Mouse (Mus musculus): ENCODE measurements around the gene Ebf4. TPM values are rescaled to one million over a fixed set of nuclear protein-coding genes. Genes with fewer than 3 reads are reported as not detected.
"Not testable (repeated sequence)": the region's sequence is repeated elsewhere in the genome, so short reads cannot be mapped to it uniquely, and the experiment has no call there.

Gene Ebf4
- polyA plus RNA-seq, 1 experiment, result not detected

- H3K27me3 ChIP-seq (ENCODE audit: control insufficient read depth), result peaks cover 93% of the 10 kb centered on the region
- TF ChIP-seq TAL1 (IDR thresholded peaks at IDR 0.05; ENCODE audit: low read length) (no peak), GATA1 (IDR thresholded peaks at IDR 0.05; ENCODE audit: low read length) (no peak)
- no peaks in the 10 kb centered on the region for H3K9me3 ChIP-seq (ENCODE audit: control insufficient read depth, low read length)
- H3K4me3 ChIP-seq (replicated peaks), result no peak overlapping the region
- H3K36me3 ChIP-seq (ENCODE audit: control insufficient read depth), result no peaks in the 10 kb centered on the region
- no peaks in the 10 kb centered on the region; the same call in 1 of the 2 replicates for H3K4me1 ChIP-seq (ENCODE audit: control insufficient read depth)
Measured at GRCm38 (mm10) chr2:130362511-130363026, 67.6 kb downstream of the Ebf4 start.

GRCm38 (mm10) chr2:130365211-130366094 lies 70.5 kb downstream of the Ebf4 start:
- H3K4me3 ChIP-seq (replicated peaks), result no peak overlapping the region

GRCm38 (mm10) chr2:130367386-130367785 lies 72.4 kb downstream of the Ebf4 start:
- no peak for TF ChIP-seq TAL1 (IDR thresholded peaks at IDR 0.05; ENCODE audit: low read length)
- Histone ChIP-seq H3K4me3 (replicated peaks) (no peak overlapping the region), H3K36me3 (ENCODE audit: control insufficient read depth) (no peaks in the 10 kb centered on the region), H3K4me1 (ENCODE audit: control insufficient read depth) (peaks cover 2% of the 10 kb centered on the region; the same call in 1 of the 2 replicates), H3K27me3 (ENCODE audit: control insufficient read depth) (peaks cover 46% of the 10 kb centered on the region), H3K9me3 (ENCODE audit: control insufficient read depth, low read length) (no peaks in the 10 kb centered on the region)

More at GRCm38 (mm10) chr2:130365211-130366094, 70.5 kb downstream of the Ebf4 start:
- peaks cover 66% of the 10 kb centered on the region for H3K27me3 ChIP-seq (ENCODE audit: control insufficient read depth)
- H3K4me1 ChIP-seq (ENCODE audit: control insufficient read depth), result no peaks in the 10 kb centered on the region; the same call in 1 of the 2 replicates
- H3K36me3 ChIP-seq (ENCODE audit: control insufficient read depth), result no peaks in the 10 kb centered on the region
- no peak for TF ChIP-seq TAL1 (IDR thresholded peaks at IDR 0.05; ENCODE audit: low read length)
- no peak for TF ChIP-seq GATA1 (IDR thresholded peaks at IDR 0.05; ENCODE audit: low read length)
- no peaks in the 10 kb centered on the region for H3K9me3 ChIP-seq (ENCODE audit: control insufficient read depth, low read length)

GRCm38 (mm10) chr2:130373026-130373425 lies 78.1 kb downstream of the Ebf4 start:
- H3K4me3 ChIP-seq (replicated peaks); H3K27me3 ChIP-seq (ENCODE audit: control insufficient read depth); H3K9me3 ChIP-seq (ENCODE audit: control insufficient read depth, low read length); H3K36me3 ChIP-seq (ENCODE audit: control insufficient read depth): not testable (repeated sequence)
- H3K4me1 ChIP-seq (ENCODE audit: control insufficient read depth), result peaks cover 10% of the 10 kb centered on the region

GRCm38 (mm10) chr2:130374951-130375350 lies 80.0 kb downstream of the Ebf4 start:
- no peak overlapping the region for H3K4me3 ChIP-seq (replicated peaks)
- TF ChIP-seq TAL1 (IDR thresholded peaks at IDR 0.05; ENCODE audit: low read length) (no peak), GATA1 (IDR thresholded peaks at IDR 0.05; ENCODE audit: low read length) (no peak)

GRCm38 (mm10) chr2:130383205-130383604 lies 88.2 kb downstream of the Ebf4 start:
- Histone ChIP-seq H3K27me3 (ENCODE audit: control insufficient read depth) (peaks cover 6% of the 10 kb centered on the region; the same call in 1 of the 2 replicates), H3K4me3 (replicated peaks) (no peak overlapping the region), H3K9me3 (ENCODE audit: control insufficient read depth, low read length) (no peaks in the 10 kb centered on the region), H3K4me1 (ENCODE audit: control insufficient read depth) (no peaks in the 10 kb centered on the region), H3K36me3 (ENCODE audit: control insufficient read depth) (no peaks in the 10 kb centered on the region)
- TF ChIP-seq TAL1 (IDR thresholded peaks at IDR 0.05; ENCODE audit: low read length) (no peak), GATA1 (IDR thresholded peaks at IDR 0.05; ENCODE audit: low read length) (no peak)

More at GRCm38 (mm10) chr2:130374951-130375350, 80.0 kb downstream of the Ebf4 start:
- Histone ChIP-seq H3K36me3 (ENCODE audit: control insufficient read depth) (no peaks in the 10 kb centered on the region), H3K4me1 (ENCODE audit: control insufficient read depth) (peaks cover 10% of the 10 kb centered on the region), H3K9me3 (ENCODE audit: control insufficient read depth, low read length) (no peaks in the 10 kb centered on the region), H3K27me3 (ENCODE audit: control insufficient read depth) (peaks cover 2% of the 10 kb centered on the region)

- H3K36me3 ChIP-seq (ENCODE audit: control insufficient read depth), result no peaks in the 10 kb centered on the region
- no peaks in the 10 kb centered on the region for H3K9me3 ChIP-seq (ENCODE audit: control insufficient read depth, low read length)
- no peak overlapping the region for H3K4me3 ChIP-seq (replicated peaks)
- no peaks in the 10 kb centered on the region for H3K4me1 ChIP-seq (ENCODE audit: control insufficient read depth)
- H3K27me3 ChIP-seq (ENCODE audit: control insufficient read depth), result peaks cover 6% of the 10 kb centered on the region; the same call in 1 of the 2 replicates
- TF ChIP-seq GATA1 (IDR thresholded peaks at IDR 0.05; ENCODE audit: low read length) (no peak), TAL1 (IDR thresholded peaks at IDR 0.05; ENCODE audit: low read length) (no peak)
Measured at GRCm38 (mm10) chr2:130383895-130384294, 88.9 kb downstream of the Ebf4 start.

- no peaks in the 10 kb centered on the region for H3K36me3 ChIP-seq (ENCODE audit: control insufficient read depth)
- peaks cover 4% of the 10 kb centered on the region; the same call in 1 of the 2 replicates for H3K27me3 ChIP-seq (ENCODE audit: control insufficient read depth)
- H3K4me1 ChIP-seq (ENCODE audit: control insufficient read depth), result no peaks in the 10 kb centered on the region
- H3K9me3 ChIP-seq (ENCODE audit: control insufficient read depth, low read length), result no peaks in the 10 kb centered on the region
- no peak overlapping the region for H3K4me3 ChIP-seq (replicated peaks)
- TF ChIP-seq TAL1 (IDR thresholded peaks at IDR 0.05; ENCODE audit: low read length), result no peak
- TF ChIP-seq GATA1 (IDR thresholded peaks at IDR 0.05; ENCODE audit: low read length), result no peak
Measured at GRCm38 (mm10) chr2:130386212-130386611, 91.2 kb downstream of the Ebf4 start.

- peaks cover 4% of the 10 kb centered on the region; the same call in 1 of the 2 replicates for H3K27me3 ChIP-seq (ENCODE audit: control insufficient read depth)
- H3K9me3 ChIP-seq (ENCODE audit: control insufficient read depth, low read length), result no peaks in the 10 kb centered on the region
- H3K4me3 ChIP-seq (replicated peaks), result no peak overlapping the region
- H3K36me3 ChIP-seq (ENCODE audit: control insufficient read depth), result no peaks in the 10 kb centered on the region
- no peaks in the 10 kb centered on the region for H3K4me1 ChIP-seq (ENCODE audit: control insufficient read depth)
- TF ChIP-seq GATA1 (IDR thresholded peaks at IDR 0.05; ENCODE audit: low read length) (no peak), TAL1 (IDR thresholded peaks at IDR 0.05; ENCODE audit: low read length) (no peak)
Measured at GRCm38 (mm10) chr2:130388796-130389195, 93.8 kb downstream of the Ebf4 start.
